Comparison of ENCODE assay signal across 22 mouse cellular contexts in the genomic region with DNA sequence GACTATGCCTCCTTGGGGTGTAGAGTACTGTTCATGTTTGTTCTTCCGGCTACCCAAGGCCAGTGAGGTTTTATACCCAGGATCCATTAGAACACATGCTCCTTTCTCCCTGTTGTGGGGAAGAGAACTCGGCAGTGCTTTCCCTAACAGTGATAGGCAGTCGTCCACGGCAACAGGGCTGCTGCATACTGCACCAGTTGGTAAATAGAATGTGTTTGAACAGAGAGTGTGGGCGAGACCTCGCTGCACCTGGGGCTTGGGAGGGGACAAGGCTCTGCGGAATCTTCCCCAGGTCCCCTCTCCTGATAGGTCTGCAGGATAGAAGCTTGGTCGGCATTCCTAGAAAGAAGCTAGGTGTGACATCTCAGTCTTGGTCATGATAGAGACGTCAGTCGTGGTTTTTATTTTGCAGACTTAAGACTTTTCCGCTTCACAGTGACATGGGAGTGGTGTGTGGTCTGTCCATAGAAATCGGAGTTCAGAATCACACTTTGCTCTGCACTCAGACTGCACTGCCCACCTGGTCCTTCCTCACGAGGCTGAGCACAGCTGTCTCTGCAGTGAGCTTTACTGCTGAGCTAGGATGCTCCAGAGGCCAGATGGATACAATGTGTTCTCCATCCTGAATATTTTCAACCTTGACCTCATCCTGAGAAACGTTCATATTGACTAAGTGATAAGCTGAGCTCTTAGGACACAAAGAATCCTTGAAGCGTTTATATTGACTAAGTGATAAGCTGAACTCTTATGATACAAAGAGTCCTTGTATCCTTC.
DNase-seq lines count a peak whose midpoint lies in the region; ATAC-seq and TF ChIP-seq lines count a peak whose summit lies in the region.
"Had no signal": no experiment of that assay in that cellular context is flagged by ENCODE, and none has a peak within 500 bp of the region (broad histone marks: within the 10 kb centered on the region; RNA-seq: fewer than 3 reads in every experiment).

No protein-coding gene starts in this region.

- peak; percentile 27 for DNase-seq in liver
- no peak for DNase-seq in liver, embryonic 11.5 days (ENCODE audit: low spot score)
- peak; percentile 11 for DNase-seq in CD4-positive helper T cell, adult 2 months (ENCODE audit: low read depth, low spot score)
- no peak for DNase-seq in left cerebral cortex, postnatal 14 days (ENCODE audit: low spot score in 2 of 2)
- DNase-seq in embryo, embryonic 9.5 days (ENCODE audit: extremely low spot score), result no peak
- DNase-seq: adrenal gland, postnatal 25 days; cerebellum, adult 9-10 months; gastrocnemius, postnatal 10 days; kidney, adult 8-10 months; kidney, postnatal 10 days; right cerebral cortex, adult 18-20 months; right cerebral cortex, postnatal 4 days; thymus, adult 2 months; thymus, postnatal 4 days had no signal

- peaks cover 4% of the 10 kb centered on the region; the same call in 1 of the 2 replicates for H3K9me3 ChIP-seq in liver, embryonic 11.5 days (ENCODE audit: control insufficient read depth, low read length)
- H3K9me3 ChIP-seq in intestine, postnatal 0 days (ENCODE audit: control insufficient read depth), result no peaks in the 10 kb centered on the region; the same call in 1 of the 2 replicates
- H3K9me3 ChIP-seq in stomach, embryonic 16.5 days (replicated peaks; ENCODE audit: control insufficient read depth, low read length), result 0 out of 2 replicates have a peak, but pooled peaks cover 4% of the 10 kb centered on the region

- no peaks in the 10 kb centered on the region for H3K36me3 ChIP-seq in liver, embryonic 11.5 days (ENCODE audit: control insufficient read depth, insufficient read depth, low read length)
- no peaks in the 10 kb centered on the region for H3K36me3 ChIP-seq in intestine, postnatal 0 days (ENCODE audit: control insufficient read depth, insufficient read depth)
- no peaks in the 10 kb centered on the region for H3K36me3 ChIP-seq in stomach, embryonic 16.5 days (ENCODE audit: control insufficient read depth, insufficient read depth, low read length)
- H3K36me3 ChIP-seq: embryonic facial prominence, embryonic 15.5 days; heart, embryonic 10.5 days; liver, embryonic 15.5 days had no signal

- WGBS in liver, embryonic 11.5 days, result 63% methylated on average over 15 of the region's 15 CpGs
- WGBS in intestine, postnatal 0 days, result 37% methylated on average over 15 of the region's 15 CpGs
- 50% methylated on average over 15 of the region's 15 CpGs for WGBS in stomach, embryonic 16.5 days

- peaks cover 21% of the 10 kb centered on the region for H3K4me1 ChIP-seq in liver, embryonic 11.5 days (replicated peaks; ENCODE audit: control insufficient read depth, insufficient read depth, low read length)
- no peaks in the 10 kb centered on the region for H3K4me1 ChIP-seq in intestine, postnatal 0 days (replicated peaks; ENCODE audit: control insufficient read depth, insufficient read depth, low read length)
- no peaks in the 10 kb centered on the region for H3K4me1 ChIP-seq in stomach, embryonic 16.5 days (ENCODE audit: control insufficient read depth, insufficient read depth, low read length)
- H3K4me1 ChIP-seq: embryonic facial prominence, embryonic 15.5 days; heart, embryonic 10.5 days had no signal

- H3K27ac ChIP-seq in liver, embryonic 11.5 days (ENCODE audit: low read depth, low read length), result no peak overlapping the region
- no peak overlapping the region for H3K27ac ChIP-seq in intestine, postnatal 0 days (ENCODE audit: low read depth, low read length)
- H3K27ac ChIP-seq in stomach, embryonic 16.5 days (ENCODE audit: low read length), result no peak overlapping the region
- H3K27ac ChIP-seq: embryonic facial prominence, embryonic 15.5 days; liver, embryonic 15.5 days; macrophage had no signal

- H3K27me3 ChIP-seq in liver, embryonic 11.5 days (replicated peaks; ENCODE audit: control insufficient read depth, insufficient read depth, low read length), result no peaks in the 10 kb centered on the region
- no peaks in the 10 kb centered on the region for H3K27me3 ChIP-seq in intestine, postnatal 0 days (replicated peaks; ENCODE audit: control insufficient read depth, insufficient read depth, low read length)
- no peaks in the 10 kb centered on the region for H3K27me3 ChIP-seq in stomach, embryonic 16.5 days (ENCODE audit: control insufficient read depth, insufficient read depth, low read length)
- H3K27me3 ChIP-seq: embryonic facial prominence, embryonic 15.5 days; liver, embryonic 15.5 days had no signal

- no peak overlapping the region for H3K4me2 ChIP-seq in liver, embryonic 11.5 days
- no peak overlapping the region for H3K4me2 ChIP-seq in intestine, postnatal 0 days (replicated peaks; ENCODE audit: low read depth)
- H3K4me2 ChIP-seq in stomach, embryonic 16.5 days (ENCODE audit: low read depth, low read length), result no peak overlapping the region
- H3K4me2 ChIP-seq: embryonic facial prominence, embryonic 15.5 days; liver, embryonic 15.5 days had no signal

- TF ChIP-seq CTCF in intestine, postnatal 0 days (IDR thresholded peaks at IDR 0.05; ENCODE audit: low read depth), result no peak

- no peak; the same call in 1 of the 2 replicates for ATAC-seq in liver, embryonic 11.5 days (replicated peaks; ENCODE audit: low FRiP score)
- ATAC-seq in intestine, postnatal 0 days, result peak; percentile 47
- peak; percentile 61; the same call in 1 of the 2 replicates for ATAC-seq in stomach, embryonic 16.5 days (ENCODE audit: insufficient read depth, low FRiP score)
- ATAC-seq: forebrain, embryonic 14.5 days; hindbrain, embryonic 16.5 days had no signal

- intact Hi-C loops in left cerebral cortex, postnatal 14 days (cut with DNase I), result no loop called here

- H3K4me3 ChIP-seq in liver, embryonic 11.5 days (ENCODE audit: low read depth, low read length), result no peak overlapping the region
- H3K4me3 ChIP-seq in intestine, postnatal 0 days (ENCODE audit: low read depth, low read length), result no peak overlapping the region
- H3K4me3 ChIP-seq in stomach, embryonic 16.5 days (replicated peaks; ENCODE audit: low read length), result no peak overlapping the region
- H3K4me3 ChIP-seq: embryonic facial prominence, embryonic 15.5 days; heart, embryonic 10.5 days; liver, embryonic 15.5 days had no signal

- no peak overlapping the region for H3K9ac ChIP-seq in liver, embryonic 11.5 days (ENCODE audit: low read depth, low read length)
- H3K9ac ChIP-seq in intestine, postnatal 0 days (ENCODE audit: low read depth, low read length), result no peak overlapping the region
- H3K9ac ChIP-seq in stomach, embryonic 16.5 days (ENCODE audit: low read length), result no peak overlapping the region
- H3K9ac ChIP-seq: embryonic facial prominence, embryonic 15.5 days; liver, embryonic 15.5 days had no signal

Comparison
In these comparisons a context has a peak if more than half of its experiments do, and no peak if none do; other contexts are left out.
1. DNase-seq: peak in liver (single experiment) and CD4-positive helper T cell, adult 2 months (single experiment); none in liver, embryonic 11.5 days (single experiment), left cerebral cortex, postnatal 14 days (0 of 2) and embryo, embryonic 9.5 days (single experiment).